Mouse (Mus musculus) small intestine, adult 2 months (tissue): ENCODE data around the gene Stap2.

Source experiments
- CTCF ChIP-seq: fragments of 200-500 bp; IDR thresholded peaks from 2 replicates; pipeline ENCODE4 v1.5.1; 2012; ENCODE audit warnings: low read depth, mild to moderate bottlenecking, control low read depth, inconsistent platforms, low read length, moderate library complexity, mixed read lengths; ENCODE audit not compliant: insufficient replicate concordance, insufficient read length; ENCODE audit errors: extremely low read depth
- POLR2A ChIP-seq: fragments of 200-500 bp; IDR thresholded peaks from 2 replicates; pipeline ENCODE4 v1.6.1; 2012; ENCODE audit warnings: low read depth, mild to moderate bottlenecking, control low read depth, inconsistent platforms, low read length, moderate library complexity

DNA sequence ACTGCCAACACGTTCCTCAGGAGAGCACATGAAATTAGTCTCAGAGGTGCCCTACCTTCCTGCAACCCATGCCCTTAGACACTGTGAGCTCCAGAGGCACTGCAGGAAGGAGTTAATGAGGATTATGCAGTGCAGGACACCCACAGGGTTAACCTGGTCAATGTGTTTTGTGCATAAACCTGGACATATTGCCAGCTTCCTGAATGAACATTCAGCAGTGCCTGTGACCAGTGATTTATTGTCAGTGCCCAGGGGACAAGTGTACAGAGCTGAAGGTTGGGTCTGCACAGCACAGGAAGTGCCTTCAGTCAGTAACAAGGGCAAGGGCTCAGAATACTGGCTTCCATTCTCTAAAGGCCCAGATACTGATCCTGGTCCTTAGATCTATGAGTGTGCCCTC lies 21.5 kb upstream of the Stap2 start:
- TF ChIP-seq CTCF (no peak), POLR2A (no peak)
